Mouse (Mus musculus): ENCODE measurements around the gene Ccdc93.

DNA sequence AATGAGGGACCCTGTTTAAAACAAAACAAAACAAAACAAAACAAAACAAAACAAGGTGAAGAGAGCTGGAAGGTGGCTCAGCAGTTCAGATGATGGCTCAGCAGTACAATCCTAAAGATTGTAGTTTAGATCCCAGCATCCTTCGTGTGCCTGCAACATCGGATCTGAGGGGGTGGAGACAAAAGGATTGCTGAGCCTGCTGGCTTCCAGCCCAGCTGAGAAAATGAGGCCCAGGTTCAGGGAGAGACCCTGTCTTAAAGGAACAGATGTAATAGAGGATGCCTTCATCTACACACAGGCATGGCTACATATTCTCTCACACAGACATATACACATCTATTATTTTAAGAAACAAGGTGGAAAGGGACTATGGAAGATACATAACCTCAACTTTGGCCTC lies 80.3 kb downstream of the Ccdc93 start:
- TF ChIP-seq CTCF (IDR thresholded peaks at IDR 0.05; ENCODE audit: control insufficient read depth, insufficient read depth, insufficient replicate concordance, low read depth, low read length), result no peak
- no peak for TF ChIP-seq POLR2A (IDR thresholded peaks at IDR 0.05; ENCODE audit: control insufficient read depth, low read depth, low read length)

All from testis, adult 2 months (tissue).